Mouse (Mus musculus) hematopoietic stem cell, adult 5-6 weeks (primary cell): Measurements from ENCODE around the gene Dnah17. TPM values are rescaled to one million over a fixed set of nuclear protein-coding genes. Genes with fewer than 3 reads are reported as not detected.

ENCODE experiments used
- ATAC-seq, 2 experiments: fragments of 125-278 bp in 1 of 2; replicated peaks in 1 of 2; 2 replicates each; pipeline ENCODE4 v1.8.0; 2016 to 2017; ENCODE audit warnings: inconsistent platforms in 2 of 2, mild to moderate bottlenecking in 2 of 2, moderate number of reproducible peaks in 2 of 2, low read depth in 1 of 2, moderate TSS enrichment in 1 of 2; ENCODE audit not compliant: low FRiP score in 2 of 2, poor library complexity in 2 of 2, severe bottlenecking in 2 of 2, insufficient read depth in 1 of 2, low TSS enrichment in 1 of 2
- total RNA-seq: library from RNA; stranded (forward); fragments of 172-1452, 232-1000 nt; gene quantifications from 2 replicates; pipeline ENCODE4 v1.2.3, GENCODE M21; 2017

Gene Dnah17
- total RNA-seq, 1 experiment from 2014 or later = 0.10 TPM

- peak in 1 of 2 experiments; percentile 46; a peak in 2 of 4 replicates for ATAC-seq
Measured at GRCm38 (mm10) chr11:117974327-117975125, 155.9 kb downstream of the Dnah17 start.

- no peak for ATAC-seq
Measured at GRCm38 (mm10) chr11:117973569-117973968, 156.9 kb downstream of the Dnah17 start.

- no peak for ATAC-seq
Measured at GRCm38 (mm10) chr11:117972656-117973558, 157.5 kb downstream of the Dnah17 start.

Other genes with a start within 250 kb of the Dnah17 start
- 38.0 and 44.5 TPM in 2 replicates for gene Socs3, start 160.6 kb downstream of the Dnah17 start, total RNA-seq
- 8.1 and 18.7 TPM in 2 replicates for gene Pgs1, start 144.3 kb downstream of the Dnah17 start, total RNA-seq
- gene Cyth1, start 118.0 kb upstream of the Dnah17 start, total RNA-seq = 31.0 and 48.1 TPM in 2 replicates
- 20.8 and 22.6 TPM in 2 replicates for gene Usp36, start 159.6 kb upstream of the Dnah17 start, total RNA-seq
- gene Cep295nl, start 211.9 kb upstream of the Dnah17 start, total RNA-seq = 1.5 and 1.8 TPM in 2 replicates
- 23.0 TPM in 2 replicates for gene Timp2, start 225.1 kb upstream of the Dnah17 start, total RNA-seq